Mouse (Mus musculus): ENCODE measurements around the gene Pole2. TPM values are rescaled to one million over a fixed set of nuclear protein-coding genes. Genes with fewer than 3 reads are reported as not detected.

Pole2 gene
- polyA plus RNA-seq, 1 experiment from 2014 or later, result 39.1 TPM

DNA sequence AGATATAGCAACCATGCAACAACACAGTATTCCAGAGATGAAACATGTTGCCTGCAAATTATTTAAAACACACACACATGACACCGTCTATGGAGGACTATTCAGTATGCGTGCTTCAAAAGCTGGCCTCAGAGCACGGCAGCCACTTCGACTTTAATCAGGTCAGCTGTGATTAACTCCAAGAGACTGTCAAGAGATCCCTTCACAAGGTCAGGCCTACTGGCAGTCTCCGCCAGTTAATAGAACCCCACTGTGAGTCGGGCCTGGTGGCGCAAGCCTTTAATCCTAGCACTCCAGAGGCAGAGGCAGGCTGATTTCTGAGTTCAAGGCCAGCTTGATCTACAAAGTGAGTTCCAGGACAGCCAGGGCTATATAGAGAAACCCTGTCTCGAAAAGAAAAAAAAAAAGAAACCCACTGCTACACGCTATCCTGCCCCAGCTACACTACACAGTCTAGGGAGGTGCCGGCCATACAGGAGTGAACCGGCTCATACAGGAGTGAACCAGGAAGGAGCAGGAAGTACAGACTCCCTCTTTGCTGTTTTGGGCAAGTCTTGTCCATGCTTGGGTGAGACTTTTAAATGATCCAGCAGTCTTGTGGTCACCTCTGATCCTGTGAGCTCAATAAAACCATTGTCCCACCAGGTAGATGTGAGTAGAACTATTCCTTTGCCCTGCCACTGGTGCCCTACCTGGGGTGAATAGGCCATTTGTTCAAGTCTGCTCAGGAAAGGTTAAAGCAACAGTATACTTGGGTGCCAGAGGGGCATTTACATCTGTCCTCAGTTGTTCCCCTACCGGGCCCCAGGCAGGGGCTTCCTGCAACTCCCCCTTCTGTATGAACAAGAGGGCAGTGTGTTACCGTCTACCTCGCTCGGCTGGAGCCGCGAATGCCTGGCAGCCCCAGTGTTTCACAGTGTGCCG, 17.7 kb downstream of the Pole2 start:
- no peak for TF ChIP-seq CTCF (IDR thresholded peaks at IDR 0.05; ENCODE audit: low read depth)
- H3K4me2 ChIP-seq, result no peak overlapping the region
- no peak overlapping the region for H3K27ac ChIP-seq (ENCODE audit: low read depth)
- peaks cover 75% of the 10 kb centered on the region for H3K36me3 ChIP-seq (ENCODE audit: insufficient read depth)
- H3K9ac ChIP-seq, result no peak overlapping the region
- H3K4me1 ChIP-seq (ENCODE audit: insufficient read depth), result no peaks in the 10 kb centered on the region
- 88% methylated on average over 18 of the region's 18 CpGs for WGBS
- H3K27me3 ChIP-seq (ENCODE audit: insufficient read depth, low read length), result no peaks in the 10 kb centered on the region
- DNase-seq (no peak), ATAC-seq (ENCODE audit: insufficient read depth) (0 out of 2 replicates have a peak, but pooled peaks have one; percentile 31)
- no peaks in the 10 kb centered on the region for H3K9me3 ChIP-seq (ENCODE audit: low read depth, low read length)
- no peak overlapping the region for H3K4me3 ChIP-seq (ENCODE audit: low read depth, low read length)

DNA sequence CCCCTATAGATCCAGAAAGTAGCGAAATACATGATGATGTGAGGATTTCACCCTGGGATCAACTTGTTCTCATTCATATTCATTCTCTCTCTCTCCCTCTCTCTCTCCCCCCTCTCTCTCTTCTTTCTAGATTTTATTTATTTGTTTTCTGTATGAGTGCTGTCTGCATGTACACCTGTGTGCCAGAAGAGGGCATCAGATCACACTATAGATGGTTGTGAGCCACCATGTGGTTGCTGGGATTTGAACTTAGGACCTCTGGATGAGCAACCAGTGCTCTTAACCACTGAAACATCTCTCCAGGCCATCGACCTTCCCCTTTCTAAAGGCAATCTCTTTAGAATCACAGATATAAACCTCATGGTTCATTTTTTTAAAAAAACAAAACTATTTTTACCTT, 19.5 kb downstream of the Pole2 start:
- no peaks in the 10 kb centered on the region for H3K9me3 ChIP-seq (ENCODE audit: low read depth, low read length)

DNA sequence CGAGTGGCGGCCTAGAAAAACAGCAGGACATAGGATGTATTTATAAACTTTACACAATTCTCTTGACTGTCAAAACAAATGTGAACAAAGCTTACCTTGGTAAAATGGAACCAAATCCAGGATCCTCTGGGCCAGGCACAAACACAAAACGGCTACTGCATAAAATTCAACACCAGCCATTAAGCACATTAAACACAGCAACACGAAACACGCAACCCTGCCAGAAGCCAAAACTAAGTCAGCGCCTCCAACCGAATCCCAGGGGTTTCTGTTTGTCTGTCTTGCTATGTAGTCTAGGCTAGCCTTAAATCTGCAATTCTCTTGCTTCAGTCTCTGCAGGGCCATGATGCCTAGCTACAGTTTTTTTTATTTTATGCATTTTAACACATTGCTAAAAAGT, 20.1 kb downstream of the Pole2 start:
- H3K27me3 ChIP-seq (ENCODE audit: insufficient read depth, low read length), result no peaks in the 10 kb centered on the region
- DNase-seq, result no peak
- H3K4me1 ChIP-seq (ENCODE audit: insufficient read depth), result no peaks in the 10 kb centered on the region
- no peak overlapping the region for H3K4me3 ChIP-seq (ENCODE audit: low read depth, low read length)
- no peak overlapping the region for H3K9ac ChIP-seq
- H3K27ac ChIP-seq (ENCODE audit: low read depth), result no peak overlapping the region
- 94% methylated on average over 7 of the region's 7 CpGs for WGBS
- H3K36me3 ChIP-seq (ENCODE audit: insufficient read depth), result peaks cover 75% of the 10 kb centered on the region
- H3K4me2 ChIP-seq, result no peak overlapping the region
- no peak for ATAC-seq (ENCODE audit: insufficient read depth)
- no peaks in the 10 kb centered on the region for H3K9me3 ChIP-seq (ENCODE audit: low read depth, low read length)
- no peak for TF ChIP-seq CTCF (IDR thresholded peaks at IDR 0.05; ENCODE audit: low read depth)

More for the DNA sequence above, 19.5 kb downstream of the Pole2 start:
- ATAC-seq (ENCODE audit: insufficient read depth), result no peak
- Histone ChIP-seq H3K9ac (no peak overlapping the region), H3K27me3 (ENCODE audit: insufficient read depth, low read length) (no peaks in the 10 kb centered on the region), H3K4me1 (ENCODE audit: insufficient read depth) (no peaks in the 10 kb centered on the region), H3K36me3 (ENCODE audit: insufficient read depth) (peaks cover 73% of the 10 kb centered on the region), H3K27ac (ENCODE audit: low read depth) (no peak overlapping the region), H3K4me3 (ENCODE audit: low read depth, low read length) (no peak overlapping the region), H3K4me2 (no peak overlapping the region)
- 87% methylated on average over 2 of the region's 2 CpGs for WGBS
- no peak for DNase-seq
- peak; percentile 24; the same call in 1 of the 2 replicates for TF ChIP-seq CTCF (IDR thresholded peaks at IDR 0.05; ENCODE audit: low read depth)

DNA sequence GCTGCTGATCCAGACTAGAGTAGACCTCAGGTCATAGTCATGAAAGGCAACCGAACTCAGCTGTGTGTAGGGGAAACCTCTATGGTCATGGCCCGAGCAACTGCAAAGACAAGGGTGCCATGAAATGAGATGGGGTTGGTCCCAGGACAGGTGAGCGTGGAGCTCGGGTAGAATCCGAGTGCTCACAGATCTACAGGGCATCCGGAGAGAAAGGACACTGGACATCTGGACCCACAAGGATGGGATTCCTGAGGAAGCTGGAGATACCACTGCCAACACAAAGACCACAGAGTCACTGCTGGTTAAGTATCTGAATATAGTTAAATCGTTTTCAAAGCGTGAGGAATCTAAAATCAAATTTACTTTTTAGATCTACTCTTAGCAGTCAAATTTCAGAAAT, 20.6 kb downstream of the Pole2 start:
- Histone ChIP-seq H3K4me2 (no peak overlapping the region), H3K4me3 (ENCODE audit: low read depth, low read length) (no peak overlapping the region), H3K9me3 (ENCODE audit: low read depth, low read length) (no peaks in the 10 kb centered on the region), H3K27ac (ENCODE audit: low read depth) (no peak overlapping the region), H3K4me1 (ENCODE audit: insufficient read depth) (no peaks in the 10 kb centered on the region), H3K27me3 (ENCODE audit: insufficient read depth, low read length) (no peaks in the 10 kb centered on the region), H3K9ac (no peak overlapping the region), H3K36me3 (ENCODE audit: insufficient read depth) (peaks cover 74% of the 10 kb centered on the region)
- no peak for TF ChIP-seq CTCF (IDR thresholded peaks at IDR 0.05; ENCODE audit: low read depth)
- ATAC-seq (ENCODE audit: insufficient read depth) (no peak), DNase-seq (no peak)
- WGBS, result 93% methylated on average over 8 of the region's 8 CpGs

DNA sequence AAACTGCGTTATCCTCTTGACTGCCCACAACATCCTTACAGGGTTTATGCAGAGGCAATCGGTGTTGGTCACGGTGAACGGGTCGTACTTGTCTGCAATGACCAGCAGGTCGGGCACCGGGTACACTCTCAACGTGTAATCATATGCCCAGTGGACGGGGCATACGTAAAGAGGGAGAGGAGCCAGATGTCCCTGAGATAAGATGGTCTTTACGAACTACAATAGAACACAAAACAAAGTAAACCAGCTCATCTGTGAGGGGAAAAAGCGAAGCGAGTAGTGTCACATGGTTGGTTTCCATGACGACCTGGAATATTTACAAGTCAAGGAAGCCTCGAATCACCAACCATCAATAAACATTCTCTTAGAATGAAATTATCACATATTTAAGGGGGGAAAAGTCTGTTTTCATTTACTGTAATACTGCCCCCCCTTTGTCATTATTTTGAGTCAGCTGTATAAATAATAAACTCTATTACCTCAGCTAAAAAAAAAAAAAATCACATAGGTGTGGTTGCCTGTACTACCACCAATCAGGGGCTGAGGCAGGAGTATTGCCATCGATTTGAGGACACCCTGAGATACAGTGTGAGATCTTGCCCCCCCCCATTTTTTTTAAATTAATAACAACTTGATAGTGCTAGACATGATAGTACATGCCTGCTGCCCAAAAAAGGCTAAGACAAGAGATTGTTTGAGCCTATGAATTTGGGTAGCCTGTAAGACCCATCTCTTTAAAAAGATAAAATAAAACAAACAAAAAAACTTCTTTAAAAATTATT, 23.8 kb downstream of the Pole2 start, which contains the start of gene Gm49384:
Gene Gm49384, minus strand, starts transcription at position 216 of the 782 bp plus-strand sequence.
- Histone ChIP-seq H3K4me1 (ENCODE audit: insufficient read depth) (no peaks in the 10 kb centered on the region), H3K4me3 (ENCODE audit: low read depth, low read length) (no peak within 1 kb of the TSS), H3K9me3 (ENCODE audit: low read depth, low read length) (no peaks in the 10 kb centered on the region), H3K36me3 (ENCODE audit: insufficient read depth) (peaks cover 73% of the 10 kb centered on the region), H3K4me2 (no peak within 1 kb of the TSS), H3K27me3 (ENCODE audit: insufficient read depth, low read length) (no peaks in the 10 kb centered on the region), H3K27ac (ENCODE audit: low read depth) (no peak within 1 kb of the TSS), H3K9ac (no peak within 1 kb of the TSS)
- DNase-seq (peak; percentile 46), ATAC-seq (ENCODE audit: insufficient read depth) (no peak)
- no peak for TF ChIP-seq CTCF (IDR thresholded peaks at IDR 0.05; ENCODE audit: low read depth)
- WGBS, result 81% methylated on average over 16 of the region's 16 CpGs

DNA sequence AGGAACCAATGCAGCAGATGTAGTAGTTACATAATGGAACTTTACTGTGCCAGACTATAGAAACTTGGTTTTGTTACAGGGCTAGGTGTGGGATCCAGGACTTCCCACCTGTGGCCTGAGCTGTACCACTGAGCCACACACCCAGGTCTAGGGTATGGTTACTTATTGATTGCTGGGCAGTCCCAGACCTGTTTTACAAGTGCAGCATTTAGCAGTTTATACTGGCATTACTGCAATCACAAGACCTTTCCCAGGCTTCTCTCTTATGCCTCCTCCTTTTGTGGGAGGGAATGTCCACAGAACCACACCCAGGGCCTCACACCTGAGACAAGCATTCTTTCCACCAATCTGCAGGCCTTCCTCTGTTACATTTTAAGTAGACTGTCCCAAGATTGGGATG, 29.0 kb downstream of the Pole2 start:
- H3K9ac ChIP-seq, result peak overlapping the region; percentile 20; the same call in 1 of the 2 replicates
- TF ChIP-seq CTCF (IDR thresholded peaks at IDR 0.05; ENCODE audit: low read depth), result no peak
- DNase-seq, result no peak
- no peaks in the 10 kb centered on the region for H3K9me3 ChIP-seq (ENCODE audit: low read depth, low read length)
- no peak overlapping the region for H3K27ac ChIP-seq (ENCODE audit: low read depth)
- H3K4me3 ChIP-seq (ENCODE audit: low read depth, low read length), result peak overlapping the region; percentile 97
- no peak for ATAC-seq (ENCODE audit: insufficient read depth)
- H3K4me1 ChIP-seq (ENCODE audit: insufficient read depth), result no peaks in the 10 kb centered on the region
- H3K27me3 ChIP-seq (ENCODE audit: insufficient read depth, low read length), result no peaks in the 10 kb centered on the region
- peaks cover 41% of the 10 kb centered on the region for H3K36me3 ChIP-seq (ENCODE audit: insufficient read depth)
- H3K4me2 ChIP-seq, result peak overlapping the region; percentile 98

DNA sequence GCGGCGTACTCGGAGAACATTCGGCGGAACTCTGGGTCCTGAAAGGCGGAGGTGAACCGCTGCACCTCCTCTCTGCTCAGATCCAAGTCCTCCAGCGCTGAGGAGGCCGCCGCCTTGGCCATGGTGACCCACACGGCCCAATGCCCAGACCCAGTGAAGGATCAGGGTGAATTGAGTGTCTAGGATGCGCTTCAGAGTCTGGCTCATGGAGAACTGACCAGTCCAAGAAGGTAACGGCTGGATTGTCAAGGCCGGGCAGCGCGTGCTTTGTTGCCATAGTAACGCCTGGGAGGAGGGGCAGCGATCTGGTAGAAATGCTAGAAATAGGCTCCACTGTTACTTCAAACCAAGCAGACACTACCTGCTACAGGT, 29.8 kb downstream of the Pole2 start, which contains the start of gene Dnaaf2:
Gene Dnaaf2, minus strand, starts transcription at position 266 of the 372 bp plus-strand sequence.
- under 1% methylated on average over 18 of the region's 18 CpGs for WGBS
- peaks cover 34% of the 10 kb centered on the region for H3K36me3 ChIP-seq (ENCODE audit: insufficient read depth)
- peak; percentile 30 for ATAC-seq (ENCODE audit: insufficient read depth)

More for the DNA sequence above, 29.8 kb downstream of the Pole2 start, which contains the start of gene Dnaaf2:
- no peaks in the 10 kb centered on the region for H3K9me3 ChIP-seq (ENCODE audit: low read depth, low read length)
- TF ChIP-seq CTCF (IDR thresholded peaks at IDR 0.05; ENCODE audit: low read depth), result no peak
- no peaks in the 10 kb centered on the region for H3K27me3 ChIP-seq (ENCODE audit: insufficient read depth, low read length)
- peak; percentile 88 for DNase-seq
- H3K27ac ChIP-seq (ENCODE audit: low read depth), result peak within 1 kb of the TSS; percentile 91
- H3K4me1 ChIP-seq (ENCODE audit: insufficient read depth), result no peaks in the 10 kb centered on the region
- peak within 1 kb of the TSS; percentile 98 for H3K4me2 ChIP-seq
- peak within 1 kb of the TSS; percentile 81 for H3K9ac ChIP-seq
- H3K4me3 ChIP-seq (ENCODE audit: low read depth, low read length), result peak within 1 kb of the TSS; percentile 97

All from lung, embryonic 14.5 days (tissue).